7 mouse cellular contexts compared by ENCODE assay signal in the genomic region with DNA sequence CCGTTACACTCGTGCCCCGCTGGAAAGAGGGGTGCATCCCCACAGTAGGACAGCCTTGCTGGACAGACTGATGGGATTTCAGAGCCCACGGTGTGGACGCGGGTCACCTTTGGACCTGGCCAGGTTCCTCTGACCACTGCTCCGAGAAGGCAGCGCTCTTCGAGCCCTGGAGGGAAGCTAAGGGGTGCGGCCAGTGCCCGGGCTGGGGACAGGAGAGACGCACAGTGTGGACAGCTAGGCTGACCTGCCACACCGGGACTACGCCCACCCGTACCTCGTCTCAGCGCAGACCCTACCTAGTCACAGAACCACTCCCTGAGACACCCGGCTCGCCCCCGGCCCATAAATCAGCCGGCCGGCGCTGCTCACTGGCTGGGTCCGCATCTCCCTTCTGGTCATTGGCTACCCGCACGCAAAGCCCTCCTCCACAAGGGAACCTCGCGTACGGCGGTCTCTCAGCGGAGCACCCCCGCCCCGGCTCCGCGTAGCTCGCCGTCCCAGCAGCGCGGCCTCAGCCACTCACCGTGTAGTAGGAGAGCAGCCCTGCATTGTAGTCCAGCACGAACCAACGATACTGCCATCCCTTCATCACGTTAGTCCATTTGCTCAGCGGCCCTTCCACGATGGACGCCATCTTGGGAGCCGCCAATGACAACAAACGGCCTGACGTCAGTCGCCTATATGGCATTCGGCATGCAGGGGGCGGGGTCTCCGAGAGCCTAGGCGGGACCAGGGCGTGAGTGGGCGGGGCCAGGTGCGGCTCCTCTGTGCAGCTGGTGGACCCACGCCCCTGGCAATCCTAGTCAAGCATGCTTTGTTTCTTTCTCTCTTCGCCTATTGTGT. TPM values are rescaled to one million over a fixed set of nuclear protein-coding genes. Genes with fewer than 3 reads are reported as not detected.
DNase-seq lines count a peak whose midpoint lies in the region; ATAC-seq lines count a peak whose summit lies in the region.

Gene Osbpl9, minus strand, starts transcription at position 691 of the 843 bp plus-strand sequence.

- under 1% methylated on average over 59 of the region's 59 CpGs for WGBS in intestine, embryonic 15.5 days
- under 1% methylated on average over 59 of the region's 59 CpGs for WGBS in midbrain, embryonic 10.5 days

- ATAC-seq in intestine, embryonic 15.5 days: peak; percentile 99

- no peaks in the 10 kb centered on the region for H3K27me3 ChIP-seq in intestine, embryonic 15.5 days (replicated peaks)
- no peaks in the 10 kb centered on the region for H3K27me3 ChIP-seq in midbrain, embryonic 10.5 days (ENCODE audit: low read depth, poor library complexity, severe bottlenecking)

- H3K4me2 ChIP-seq in intestine, embryonic 15.5 days (replicated peaks): peak within 1 kb of the TSS; percentile 90

- peak within 1 kb of the TSS; percentile 80 for H3K9ac ChIP-seq in intestine, embryonic 15.5 days

- DNase-seq in adrenal gland, adult 2 months: peak; percentile 98
- DNase-seq in embryo, embryonic 11.5 days (ENCODE audit: low read depth, low spot score): peak; percentile 98
- DNase-seq in gastrocnemius, postnatal 36 days: peak; percentile 97
- peak; percentile 98 for DNase-seq in left cerebral cortex, postnatal 25 days (ENCODE audit: low spot score in 2 of 2)
- peak; percentile 99 for DNase-seq in midbrain, embryonic 10.5 days (ENCODE audit: low spot score)
- peak; percentile 98 for DNase-seq in right cerebral cortex, postnatal 4 days

- H3K36me3 ChIP-seq in intestine, embryonic 15.5 days: no peaks in the 10 kb centered on the region
- no peaks in the 10 kb centered on the region for H3K36me3 ChIP-seq in midbrain, embryonic 10.5 days

- H3K4me3 ChIP-seq in intestine, embryonic 15.5 days (replicated peaks): peak within 1 kb of the TSS; percentile 86
- H3K4me3 ChIP-seq in midbrain, embryonic 10.5 days: peak within 1 kb of the TSS; percentile 84

- no peaks in the 10 kb centered on the region for H3K4me1 ChIP-seq in intestine, embryonic 15.5 days (replicated peaks)
- peaks cover 14% of the 10 kb centered on the region for H3K4me1 ChIP-seq in midbrain, embryonic 10.5 days

- peak within 1 kb of the TSS; percentile 97 for H3K27ac ChIP-seq in intestine, embryonic 15.5 days
- peak within 1 kb of the TSS; percentile 93 for H3K27ac ChIP-seq in midbrain, embryonic 10.5 days (replicated peaks)

- H3K9me3 ChIP-seq in intestine, embryonic 15.5 days: no peaks in the 10 kb centered on the region
- H3K9me3 ChIP-seq in midbrain, embryonic 10.5 days (replicated peaks): no peaks in the 10 kb centered on the region

- intact Hi-C loops in gastrocnemius, postnatal 36 days (cut with DNase I): no loop called here
- intact Hi-C loops in left cerebral cortex, postnatal 25 days (cut with DNase I): no loop called here

RNA-seq across cellular contexts. Expression of gene Osbpl9, which starts in this region (rescaled TPM):
- total RNA-seq in adrenal gland, adult 2 months (2021): 100 to 1,000 TPM; 112 to 168 TPM
- 63.2 and 68.5 TPM in 2 replicates for polyA plus RNA-seq in adrenal gland, adult 2 months (2012; rRNA removed)
- 100 to 1,000 TPM in 1 of 2 experiments, 10 to 100 TPM in 1; 82.9 to 101 TPM for total RNA-seq in gastrocnemius, postnatal 36 days (2021)
- 48.7 and 56.1 TPM in 2 replicates for polyA plus RNA-seq in intestine, embryonic 15.5 days (2015; fragmentation: Nextera tagmentation; extraction: Ambion mirVana)
- 10 to 100 TPM; 44.5 to 59.2 TPM for total RNA-seq in left cerebral cortex, postnatal 25 days (2021)
- polyA plus RNA-seq in midbrain, embryonic 10.5 days (2016; fragmentation: Nextera tagmentation; extraction: Ambion mirVana): 58.3 and 65.6 TPM in 2 replicates

Comparison
In these comparisons a context has a peak if more than half of its experiments do, and no peak if none do; other contexts are left out.
1. Peak in every context shown above with its lines: DNase-seq, ATAC-seq, H3K4me3 ChIP-seq and H3K27ac ChIP-seq.